Mouse (Mus musculus): ENCODE results near the gene Sall1. TPM values are rescaled to one million over a fixed set of nuclear protein-coding genes. Genes with fewer than 3 reads are reported as not detected.

The Sall1 gene
- 15.4 and 17.4 TPM in 2 replicates for polyA plus RNA-seq (2015; fragmentation: Nextera tagmentation; extraction: Ambion mirVana)

- 0% methylated on average over 25 of the region's 25 CpGs for WGBS
- H3K9me3 ChIP-seq: no peaks in the 10 kb centered on the region
- peak within 1 kb of the TSS; percentile 72 for H3K4me2 ChIP-seq (replicated peaks)
- no peaks in the 10 kb centered on the region; the same call in 1 of the 2 replicates for H3K27me3 ChIP-seq
- peaks cover 65% of the 10 kb centered on the region for H3K4me1 ChIP-seq
- peak within 1 kb of the TSS; percentile 71 for H3K9ac ChIP-seq (replicated peaks)
- peak; percentile 6; the same call in 1 of the 2 replicates for ATAC-seq (replicated peaks)
- H3K4me3 ChIP-seq: peak within 1 kb of the TSS; percentile 60
- no peaks in the 10 kb centered on the region for H3K36me3 ChIP-seq
- peak within 1 kb of the TSS; percentile 91 for H3K27ac ChIP-seq (replicated peaks)
Observed at GRCm38 (mm10) chr8:89043940-89044339, at the start of gene Sall1. TSS of gene Sall1 (minus strand) at chr8:89044162.

GRCm38 (mm10) chr8:89089916-89090315, 46.0 kb upstream of the Sall1 start:
- no peak overlapping the region for H3K27ac ChIP-seq (replicated peaks)
- no peak for ATAC-seq (replicated peaks)
- H3K27me3 ChIP-seq: no peaks in the 10 kb centered on the region
- H3K9me3 ChIP-seq: no peaks in the 10 kb centered on the region
- H3K4me1 ChIP-seq: no peaks in the 10 kb centered on the region
- no peak overlapping the region for H3K4me2 ChIP-seq (replicated peaks)
- no peak overlapping the region for H3K9ac ChIP-seq (replicated peaks)
- no peaks in the 10 kb centered on the region for H3K36me3 ChIP-seq
- no peak overlapping the region for H3K4me3 ChIP-seq
- WGBS: 27% methylated on average over 5 of the region's 5 CpGs

GRCm38 (mm10) chr8:89079147-89079546, 35.2 kb upstream of the Sall1 start:
- H3K9ac ChIP-seq (replicated peaks): no peak overlapping the region
- H3K9me3 ChIP-seq: no peaks in the 10 kb centered on the region
- no peak for ATAC-seq (replicated peaks)
- WGBS: 89% methylated on average over 2 of the region's 2 CpGs
- H3K4me2 ChIP-seq (replicated peaks): no peak overlapping the region
- H3K4me1 ChIP-seq: no peaks in the 10 kb centered on the region
- H3K36me3 ChIP-seq: no peaks in the 10 kb centered on the region
- H3K27ac ChIP-seq (replicated peaks): no peak overlapping the region
- no peaks in the 10 kb centered on the region for H3K27me3 ChIP-seq
- H3K4me3 ChIP-seq: no peak overlapping the region

GRCm38 (mm10) chr8:89072968-89073382, 29.0 kb upstream of the Sall1 start:
- no peak overlapping the region for H3K9ac ChIP-seq (replicated peaks)
- H3K27me3 ChIP-seq: no peaks in the 10 kb centered on the region
- ATAC-seq (replicated peaks): peak; percentile 76
- peak overlapping the region; percentile 35 for H3K27ac ChIP-seq (replicated peaks)
- H3K4me2 ChIP-seq (replicated peaks): no peak overlapping the region
- WGBS: 7% methylated on average over 3 of the region's 3 CpGs
- H3K9me3 ChIP-seq: no peaks in the 10 kb centered on the region
- no peak overlapping the region for H3K4me3 ChIP-seq
- H3K4me1 ChIP-seq: peaks cover 8% of the 10 kb centered on the region; the same call in 1 of the 2 replicates
- H3K36me3 ChIP-seq: no peaks in the 10 kb centered on the region

- no peaks in the 10 kb centered on the region for H3K9me3 ChIP-seq
- no peaks in the 10 kb centered on the region for H3K27me3 ChIP-seq
- no peak overlapping the region for H3K4me2 ChIP-seq (replicated peaks)
- no peak for ATAC-seq (replicated peaks)
- WGBS: 85% methylated on average over 3 of the region's 3 CpGs
- H3K36me3 ChIP-seq: no peaks in the 10 kb centered on the region
- H3K4me3 ChIP-seq: no peak overlapping the region
- H3K9ac ChIP-seq (replicated peaks): no peak overlapping the region
- H3K4me1 ChIP-seq: peaks cover 9% of the 10 kb centered on the region; the same call in 1 of the 2 replicates
- H3K27ac ChIP-seq (replicated peaks): no peak overlapping the region
Observed at GRCm38 (mm10) chr8:89067499-89067898, 23.5 kb upstream of the Sall1 start.

GRCm38 (mm10) chr8:89064042-89064441, 20.1 kb upstream of the Sall1 start:
- ATAC-seq (replicated peaks): no peak
- H3K4me1 ChIP-seq: peaks cover 16% of the 10 kb centered on the region
- 24% methylated on average over 9 of the region's 9 CpGs for WGBS

GRCm38 (mm10) chr8:89063366-89064040, 19.5 kb upstream of the Sall1 start:
- no peak overlapping the region for H3K4me3 ChIP-seq
- no peaks in the 10 kb centered on the region for H3K27me3 ChIP-seq
- 68% methylated on average over 10 of the region's 10 CpGs for WGBS
- H3K4me2 ChIP-seq (replicated peaks): no peak overlapping the region
- H3K9ac ChIP-seq (replicated peaks): no peak overlapping the region
- no peak for ATAC-seq (replicated peaks)
- no peaks in the 10 kb centered on the region for H3K9me3 ChIP-seq
- no peaks in the 10 kb centered on the region for H3K36me3 ChIP-seq
- H3K4me1 ChIP-seq: peaks cover 19% of the 10 kb centered on the region
- no peak overlapping the region for H3K27ac ChIP-seq (replicated peaks)

More at GRCm38 (mm10) chr8:89064042-89064441, 20.1 kb upstream of the Sall1 start:
- no peaks in the 10 kb centered on the region for H3K36me3 ChIP-seq
- no peak overlapping the region for H3K27ac ChIP-seq (replicated peaks)
- no peaks in the 10 kb centered on the region for H3K9me3 ChIP-seq
- no peak overlapping the region for H3K9ac ChIP-seq (replicated peaks)
- no peak overlapping the region for H3K4me2 ChIP-seq (replicated peaks)
- H3K4me3 ChIP-seq: no peak overlapping the region
- no peaks in the 10 kb centered on the region for H3K27me3 ChIP-seq

GRCm38 (mm10) chr8:89060717-89061116, 16.8 kb upstream of the Sall1 start:
- WGBS: 91% methylated on average over 8 of the region's 8 CpGs
- H3K27ac ChIP-seq (replicated peaks): no peak overlapping the region
- H3K9ac ChIP-seq (replicated peaks): no peak overlapping the region
- H3K9me3 ChIP-seq: no peaks in the 10 kb centered on the region
- ATAC-seq (replicated peaks): no peak
- H3K36me3 ChIP-seq: no peaks in the 10 kb centered on the region
- no peaks in the 10 kb centered on the region for H3K27me3 ChIP-seq
- H3K4me2 ChIP-seq (replicated peaks): no peak overlapping the region
- H3K4me1 ChIP-seq: peaks cover 25% of the 10 kb centered on the region
- H3K4me3 ChIP-seq: no peak overlapping the region

- peaks cover 23% of the 10 kb centered on the region for H3K4me1 ChIP-seq
- 30% methylated on average over 6 of the region's 6 CpGs for WGBS
- no peaks in the 10 kb centered on the region for H3K9me3 ChIP-seq
- ATAC-seq (replicated peaks): 0 out of 2 replicates have a peak, but pooled peaks have one; percentile 38
- H3K27me3 ChIP-seq: no peaks in the 10 kb centered on the region
- no peaks in the 10 kb centered on the region for H3K36me3 ChIP-seq
- H3K27ac ChIP-seq (replicated peaks): no peak overlapping the region
- no peak overlapping the region for H3K4me2 ChIP-seq (replicated peaks)
- no peak overlapping the region for H3K4me3 ChIP-seq
- no peak overlapping the region for H3K9ac ChIP-seq (replicated peaks)
Observed at GRCm38 (mm10) chr8:89059507-89059906, 15.5 kb upstream of the Sall1 start.

GRCm38 (mm10) chr8:89052880-89053279, 8.9 kb upstream of the Sall1 start:
- Histone ChIP-seq H3K4me2 (replicated peaks) (no peak overlapping the region), H3K4me3 (no peak overlapping the region), H3K9ac (replicated peaks) (no peak overlapping the region), H3K4me1 (peaks cover 6% of the 10 kb centered on the region), H3K27ac (replicated peaks) (no peak overlapping the region), H3K36me3 (no peaks in the 10 kb centered on the region), H3K27me3 (no peaks in the 10 kb centered on the region; the same call in 1 of the 2 replicates), H3K9me3 (no peaks in the 10 kb centered on the region)
- ATAC-seq (replicated peaks): no peak
- WGBS: 90% methylated on average over 7 of the region's 7 CpGs

- Histone ChIP-seq H3K27ac (replicated peaks) (peak overlapping the region; percentile 20; the same call in 1 of the 2 replicates), H3K9ac (replicated peaks) (no peak overlapping the region), H3K27me3 (no peaks in the 10 kb centered on the region; the same call in 1 of the 2 replicates), H3K4me3 (peak overlapping the region; percentile 60; the same call in 1 of the 2 replicates), H3K4me1 (peaks cover 51% of the 10 kb centered on the region), H3K4me2 (replicated peaks) (peak overlapping the region; percentile 72), H3K9me3 (no peaks in the 10 kb centered on the region), H3K36me3 (no peaks in the 10 kb centered on the region)
- ATAC-seq (replicated peaks): no peak
- 6% methylated on average over 26 of the region's 26 CpGs for WGBS
Observed at GRCm38 (mm10) chr8:89046639-89047348, 2.8 kb upstream of the Sall1 start.

GRCm38 (mm10) chr8:89046226-89046625, 2.3 kb upstream of the Sall1 start:
- Histone ChIP-seq H3K9me3 (no peaks in the 10 kb centered on the region), H3K4me3 (peak overlapping the region; percentile 60), H3K4me2 (replicated peaks) (peak overlapping the region; percentile 72), H3K9ac (replicated peaks) (peak overlapping the region; percentile 38), H3K27me3 (no peaks in the 10 kb centered on the region; the same call in 1 of the 2 replicates), H3K36me3 (no peaks in the 10 kb centered on the region), H3K4me1 (peaks cover 57% of the 10 kb centered on the region), H3K27ac (replicated peaks) (peak overlapping the region; percentile 91)
- ATAC-seq (replicated peaks): no peak
- WGBS: 3% methylated on average over 14 of the region's 15 CpGs

All from forebrain, embryonic 15.5 days (tissue).